Mouse (Mus musculus): ENCODE measurements around the gene Ptgis.

- TF ChIP-seq CEBPB (IDR thresholded peaks at IDR 0.05; ENCODE audit: insufficient read depth, poor library complexity, severe bottlenecking) (no peak), POLR2A (IDR thresholded peaks at IDR 0.05; ENCODE audit: insufficient read length, low read depth) (no peak), E2F4 (IDR thresholded peaks at IDR 0.05; ENCODE audit: insufficient read depth) (no peak), SRF (IDR thresholded peaks at IDR 0.05; ENCODE audit: control insufficient read depth, insufficient read length, low read depth) (no peak), MAX (IDR thresholded peaks at IDR 0.05; ENCODE audit: low read depth) (no peak), REST (IDR thresholded peaks at IDR 0.05; ENCODE audit: insufficient read depth, insufficient read length) (no peak)
Observed at GRCm38 (mm10) chr2:167155541-167155973, 84.8 kb downstream of the Ptgis start.

Measured in myocyte (in vitro differentiated cells).